Mouse (Mus musculus) small intestine, adult 2 months (tissue): ENCODE data around the gene Dvl2.

Source experiments
- CTCF ChIP-seq: fragments of 200-500 bp; IDR thresholded peaks from 2 replicates; pipeline ENCODE4 v1.5.1; 2012; ENCODE audit warnings: low read depth, mild to moderate bottlenecking, control low read depth, inconsistent platforms, low read length, moderate library complexity, mixed read lengths; ENCODE audit not compliant: insufficient replicate concordance, insufficient read length; ENCODE audit errors: extremely low read depth
- POLR2A ChIP-seq: fragments of 200-500 bp; IDR thresholded peaks from 2 replicates; pipeline ENCODE4 v1.6.1; 2012; ENCODE audit warnings: low read depth, mild to moderate bottlenecking, control low read depth, inconsistent platforms, low read length, moderate library complexity

- no peak for TF ChIP-seq CTCF
- TF ChIP-seq POLR2A = no peak
These were observed 25.5 kb upstream of the Dvl2 start for GRCm38 (mm10) chr11:69974907-69975306.
